Mouse (Mus musculus): ENCODE results near the gene Rims4.

- TF ChIP-seq POLR2A (IDR thresholded peaks at IDR 0.05; ENCODE audit: insufficient read depth, low read depth, low read length) (no peak), CTCF (IDR thresholded peaks at IDR 0.05) (no peak)
Measured at GRCm38 (mm10) chr2:163823248-163823647, 95.2 kb downstream of the Rims4 start.
